Mouse (Mus musculus): ENCODE data around the gene Pou6f2. TPM values are rescaled to one million over a fixed set of nuclear protein-coding genes. Genes with fewer than 3 reads are reported as not detected.

Gene Pou6f2
- polyA plus RNA-seq (2014; fragmentation: Nextera tagmentation; extraction: Ambion mirVana) = 5.8 and 8.9 TPM in 2 replicates

- Histone ChIP-seq H3K36me3 (ENCODE audit: control insufficient read depth, insufficient read depth, low read length) (no peaks in the 10 kb centered on the region), H3K4me1 (ENCODE audit: control insufficient read depth, insufficient read depth, low read length) (no peaks in the 10 kb centered on the region), H3K9ac (ENCODE audit: low read length) (no peak within 1 kb of the TSS), H3K4me3 (ENCODE audit: low read depth, low read length) (no peak within 1 kb of the TSS), H3K27ac (ENCODE audit: low read depth, low read length) (no peak within 1 kb of the TSS), H3K4me2 (no peak within 1 kb of the TSS), H3K27me3 (ENCODE audit: control insufficient read depth, insufficient read depth, low read length) (no peaks in the 10 kb centered on the region), H3K9me3 (ENCODE audit: control insufficient read depth, low read length) (no peaks in the 10 kb centered on the region)
- 92% methylated on average over 6 of the region's 6 CpGs for WGBS
- DNase-seq (ENCODE audit: low spot score, missing footprints) = no peak
- no peak for ATAC-seq (ENCODE audit: low FRiP score)
These were observed at the start of gene Pou6f2 for GRCm38 (mm10) chr13:18397586-18397985. TSS of gene Pou6f2 (minus strand) at chr13:18397686.

GRCm38 (mm10) chr13:18439858-18440257 lies 42.4 kb upstream of the Pou6f2 start:
- H3K9ac ChIP-seq (ENCODE audit: low read length) = no peak overlapping the region
- no peaks in the 10 kb centered on the region for H3K36me3 ChIP-seq (ENCODE audit: control insufficient read depth, insufficient read depth, low read length)
- no peak for ATAC-seq (ENCODE audit: low FRiP score)
- no peak for DNase-seq (ENCODE audit: low spot score, missing footprints)
- no peak overlapping the region for H3K4me3 ChIP-seq (ENCODE audit: low read depth, low read length)
- H3K4me1 ChIP-seq (ENCODE audit: control insufficient read depth, insufficient read depth, low read length) = no peaks in the 10 kb centered on the region
- no peaks in the 10 kb centered on the region for H3K27me3 ChIP-seq (ENCODE audit: control insufficient read depth, insufficient read depth, low read length)
- no peak overlapping the region for H3K27ac ChIP-seq (ENCODE audit: low read depth, low read length)
- H3K9me3 ChIP-seq (ENCODE audit: control insufficient read depth, low read length) = no peaks in the 10 kb centered on the region
- 79% methylated on average over 3 of the region's 3 CpGs for WGBS
- no peak overlapping the region for H3K4me2 ChIP-seq

- Histone ChIP-seq H3K4me1 (ENCODE audit: control insufficient read depth, insufficient read depth, low read length) (no peaks in the 10 kb centered on the region), H3K4me3 (ENCODE audit: low read depth, low read length) (no peak overlapping the region), H3K4me2 (no peak overlapping the region), H3K36me3 (ENCODE audit: control insufficient read depth, insufficient read depth, low read length) (no peaks in the 10 kb centered on the region), H3K9ac (ENCODE audit: low read length) (no peak overlapping the region), H3K27ac (ENCODE audit: low read depth, low read length) (no peak overlapping the region), H3K27me3 (ENCODE audit: control insufficient read depth, insufficient read depth, low read length) (no peaks in the 10 kb centered on the region), H3K9me3 (ENCODE audit: control insufficient read depth, low read length) (no peaks in the 10 kb centered on the region)
- ATAC-seq (ENCODE audit: low FRiP score) = no peak
- no peak for DNase-seq (ENCODE audit: low spot score, missing footprints)
- 91% methylated on average over 4 of the region's 4 CpGs for WGBS
These were observed 9.8 kb downstream of the Pou6f2 start for GRCm38 (mm10) chr13:18387673-18388072.

- Histone ChIP-seq H3K4me2 (no peak overlapping the region), H3K36me3 (ENCODE audit: control insufficient read depth, insufficient read depth, low read length) (no peaks in the 10 kb centered on the region), H3K4me1 (ENCODE audit: control insufficient read depth, insufficient read depth, low read length) (no peaks in the 10 kb centered on the region), H3K27ac (ENCODE audit: low read depth, low read length) (no peak overlapping the region), H3K4me3 (ENCODE audit: low read depth, low read length) (no peak overlapping the region), H3K9ac (ENCODE audit: low read length) (no peak overlapping the region), H3K9me3 (ENCODE audit: control insufficient read depth, low read length) (no peaks in the 10 kb centered on the region), H3K27me3 (ENCODE audit: control insufficient read depth, insufficient read depth, low read length) (no peaks in the 10 kb centered on the region)
- ATAC-seq (ENCODE audit: low FRiP score) = no peak
- 38% methylated on average over 2 of the region's 2 CpGs for WGBS
- no peak for DNase-seq (ENCODE audit: low spot score, missing footprints)
These were observed 34.1 kb downstream of the Pou6f2 start for GRCm38 (mm10) chr13:18363373-18363772.

DNA sequence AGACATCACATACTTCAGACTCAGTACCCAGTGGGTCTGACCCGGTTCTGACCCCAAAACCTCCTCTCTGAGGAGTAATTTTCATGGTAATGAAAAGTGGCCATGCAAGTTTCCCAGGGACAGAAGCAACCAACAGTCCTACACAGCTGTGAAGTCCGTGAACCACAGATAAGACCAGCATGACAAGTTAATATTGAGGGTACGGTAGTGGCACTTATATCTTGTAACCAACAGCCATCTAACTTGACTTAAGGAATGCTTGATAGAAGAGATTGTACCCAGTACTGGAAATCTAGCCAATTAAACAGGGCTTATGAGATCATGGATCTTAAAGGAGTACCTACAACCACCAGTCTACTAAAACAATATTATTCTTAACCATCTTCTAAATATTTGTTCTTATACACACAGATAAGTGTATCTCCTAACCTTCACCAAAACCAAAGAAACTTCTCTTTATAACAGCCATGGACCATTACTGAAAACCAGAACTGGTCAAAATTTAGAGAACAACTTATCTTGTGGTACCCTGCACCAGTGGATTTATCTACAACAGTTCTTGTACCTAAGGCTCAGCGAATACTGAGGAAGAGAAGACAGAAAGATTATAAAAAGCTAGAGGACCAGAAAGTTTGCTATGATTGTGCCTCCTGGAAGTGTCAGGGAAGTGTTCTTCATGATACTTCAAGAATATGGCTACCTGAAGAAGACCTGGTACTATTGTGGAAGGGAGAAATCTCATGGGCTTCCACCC lies 52.7 kb downstream of the Pou6f2 start:
- Histone ChIP-seq H3K4me2 (no peak overlapping the region), H3K27ac (ENCODE audit: low read depth, low read length) (no peak overlapping the region), H3K4me3 (ENCODE audit: low read depth, low read length) (no peak overlapping the region), H3K9me3 (ENCODE audit: control insufficient read depth, low read length) (no peaks in the 10 kb centered on the region), H3K4me1 (ENCODE audit: control insufficient read depth, insufficient read depth, low read length) (no peaks in the 10 kb centered on the region), H3K36me3 (ENCODE audit: control insufficient read depth, insufficient read depth, low read length) (no peaks in the 10 kb centered on the region), H3K27me3 (ENCODE audit: control insufficient read depth, insufficient read depth, low read length) (no peaks in the 10 kb centered on the region), H3K9ac (ENCODE audit: low read length) (no peak overlapping the region)
- ATAC-seq (ENCODE audit: low FRiP score) (no peak), DNase-seq (ENCODE audit: low spot score, missing footprints) (no peak)
- 71% methylated on average over 4 of the region's 4 CpGs for WGBS

- no peak for DNase-seq (ENCODE audit: low spot score, missing footprints)
- ATAC-seq (ENCODE audit: low FRiP score) = no peak
- H3K9ac ChIP-seq (ENCODE audit: low read length) = no peak overlapping the region
- no peak overlapping the region for H3K27ac ChIP-seq (ENCODE audit: low read depth, low read length)
- no peak overlapping the region for H3K4me3 ChIP-seq (ENCODE audit: low read depth, low read length)
- no peaks in the 10 kb centered on the region for H3K36me3 ChIP-seq (ENCODE audit: control insufficient read depth, insufficient read depth, low read length)
- no peaks in the 10 kb centered on the region for H3K9me3 ChIP-seq (ENCODE audit: control insufficient read depth, low read length)
- H3K4me2 ChIP-seq = no peak overlapping the region
- H3K4me1 ChIP-seq (ENCODE audit: control insufficient read depth, insufficient read depth, low read length) = no peaks in the 10 kb centered on the region
- 86% methylated on average over 10 of the region's 10 CpGs for WGBS
- H3K27me3 ChIP-seq (ENCODE audit: control insufficient read depth, insufficient read depth, low read length) = no peaks in the 10 kb centered on the region
These were observed 58.5 kb downstream of the Pou6f2 start for GRCm38 (mm10) chr13:18338910-18339501.

DNA sequence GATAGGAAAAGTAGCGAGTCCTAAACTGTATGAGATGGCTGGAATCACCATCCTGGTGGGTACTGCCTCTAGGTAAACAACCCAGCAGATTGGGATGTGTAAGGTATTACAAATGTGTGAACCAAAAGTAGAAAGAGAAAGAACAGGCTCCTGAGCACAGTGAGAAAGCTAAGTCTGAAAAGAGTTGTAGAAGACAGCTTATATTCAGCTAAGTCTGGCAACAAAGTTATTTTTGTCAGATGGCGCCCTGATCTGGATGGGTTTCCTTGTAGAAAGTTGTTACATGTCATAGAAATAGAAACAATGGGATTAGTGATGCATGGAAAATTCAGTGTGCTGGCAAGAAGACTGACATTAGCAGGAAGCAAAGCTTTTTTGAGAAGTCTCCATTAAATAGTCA lies 59.5 kb downstream of the Pou6f2 start:
- no peaks in the 10 kb centered on the region for H3K27me3 ChIP-seq (ENCODE audit: control insufficient read depth, insufficient read depth, low read length)
- no peak overlapping the region for H3K4me2 ChIP-seq
- H3K9me3 ChIP-seq (ENCODE audit: control insufficient read depth, low read length) = no peaks in the 10 kb centered on the region
- H3K9ac ChIP-seq (ENCODE audit: low read length) = no peak overlapping the region
- H3K4me3 ChIP-seq (ENCODE audit: low read depth, low read length) = no peak overlapping the region
- DNase-seq (ENCODE audit: low spot score, missing footprints) (no peak), ATAC-seq (ENCODE audit: low FRiP score) (no peak)
- 81% methylated on average over 2 of the region's 2 CpGs for WGBS
- H3K4me1 ChIP-seq (ENCODE audit: control insufficient read depth, insufficient read depth, low read length) = no peaks in the 10 kb centered on the region
- no peaks in the 10 kb centered on the region for H3K36me3 ChIP-seq (ENCODE audit: control insufficient read depth, insufficient read depth, low read length)
- H3K27ac ChIP-seq (ENCODE audit: low read depth, low read length) = no peak overlapping the region

- DNase-seq (ENCODE audit: low spot score, missing footprints) (no peak), ATAC-seq (ENCODE audit: low FRiP score) (no peak)
- Histone ChIP-seq H3K4me3 (ENCODE audit: low read depth, low read length) (no peak overlapping the region), H3K36me3 (ENCODE audit: control insufficient read depth, insufficient read depth, low read length) (no peaks in the 10 kb centered on the region), H3K9me3 (ENCODE audit: control insufficient read depth, low read length) (no peaks in the 10 kb centered on the region), H3K4me1 (ENCODE audit: control insufficient read depth, insufficient read depth, low read length) (no peaks in the 10 kb centered on the region), H3K27me3 (ENCODE audit: control insufficient read depth, insufficient read depth, low read length) (no peaks in the 10 kb centered on the region), H3K9ac (ENCODE audit: low read length) (no peak overlapping the region), H3K4me2 (no peak overlapping the region), H3K27ac (ENCODE audit: low read depth, low read length) (no peak overlapping the region)
- 87% methylated on average over 4 of the region's 4 CpGs for WGBS
These were observed 63.5 kb downstream of the Pou6f2 start for GRCm38 (mm10) chr13:18334035-18334434.

GRCm38 (mm10) chr13:18332596-18332995 lies 64.9 kb downstream of the Pou6f2 start:
- no peak overlapping the region for H3K4me2 ChIP-seq
- DNase-seq (ENCODE audit: low spot score, missing footprints) = no peak
- H3K9ac ChIP-seq (ENCODE audit: low read length) = no peak overlapping the region
- no peaks in the 10 kb centered on the region for H3K9me3 ChIP-seq (ENCODE audit: control insufficient read depth, low read length)
- no peaks in the 10 kb centered on the region for H3K4me1 ChIP-seq (ENCODE audit: control insufficient read depth, insufficient read depth, low read length)
- ATAC-seq (ENCODE audit: low FRiP score) = no peak
- H3K27ac ChIP-seq (ENCODE audit: low read depth, low read length) = no peak overlapping the region
- no peaks in the 10 kb centered on the region for H3K36me3 ChIP-seq (ENCODE audit: control insufficient read depth, insufficient read depth, low read length)
- H3K4me3 ChIP-seq (ENCODE audit: low read depth, low read length) = no peak overlapping the region
- no peaks in the 10 kb centered on the region for H3K27me3 ChIP-seq (ENCODE audit: control insufficient read depth, insufficient read depth, low read length)
- WGBS = 57% methylated on average over 1 of the region's 1 CpGs
